Mouse (Mus musculus) cortical plate, adult 2 months (tissue): Measurements from ENCODE around the gene Slc4a1. TPM values are rescaled to one million over a fixed set of nuclear protein-coding genes. Genes with fewer than 3 reads are reported as not detected.

Source experiments
- H3K27ac ChIP-seq: fragments of 200-500 bp; 2 replicates; pipeline ENCODE4 v1.5.1; 2012; ENCODE audit warnings: low read length, control low read depth, inconsistent platforms; ENCODE audit not compliant: insufficient read depth
- H3K4me1 ChIP-seq: fragments of 200-500 bp; 2 replicates; pipeline ENCODE4 v1.6.1; 2011; ENCODE audit warnings: low read length; ENCODE audit not compliant: control insufficient read depth, insufficient read depth
- H3K4me3 ChIP-seq: fragments of 200-500 bp; 2 replicates; pipeline ENCODE4 v1.5.1; 2011; ENCODE audit warnings: mild to moderate bottlenecking, low read length, control low read depth; ENCODE audit not compliant: insufficient read depth
- CTCF ChIP-seq: fragments of 200-500 bp; IDR thresholded peaks from 2 replicates; pipeline ENCODE4 v1.5.1; 2011; ENCODE audit warnings: mild to moderate bottlenecking, control low read depth, low read length; ENCODE audit not compliant: insufficient read depth; ENCODE audit errors: extremely low read depth
- POLR2A ChIP-seq: fragments of 200-500 bp; IDR thresholded peaks from 2 replicates; pipeline ENCODE4 v1.6.1; 2011; ENCODE audit warnings: mild to moderate bottlenecking, low read length, control low read depth; ENCODE audit not compliant: insufficient read depth; ENCODE audit errors: extremely low read depth
- polyA plus RNA-seq: library from polyadenylated mRNA; depleted of rRNA; stranded (reverse); fragments of >200 nt; gene quantifications from 2 replicates; pipeline ENCODE4 v1.2.3, GENCODE M21; 2012

Slc4a1 gene
- polyA plus RNA-seq, 1 experiment, result 0.04 TPM

- Histone ChIP-seq H3K27ac (no peak overlapping the region), H3K4me3 (no peak overlapping the region)
- TF ChIP-seq CTCF (no peak), POLR2A (no peak)
Measured at GRCm38 (mm10) chr11:102353021-102353431, 13.0 kb downstream of the Slc4a1 start.

DNA sequence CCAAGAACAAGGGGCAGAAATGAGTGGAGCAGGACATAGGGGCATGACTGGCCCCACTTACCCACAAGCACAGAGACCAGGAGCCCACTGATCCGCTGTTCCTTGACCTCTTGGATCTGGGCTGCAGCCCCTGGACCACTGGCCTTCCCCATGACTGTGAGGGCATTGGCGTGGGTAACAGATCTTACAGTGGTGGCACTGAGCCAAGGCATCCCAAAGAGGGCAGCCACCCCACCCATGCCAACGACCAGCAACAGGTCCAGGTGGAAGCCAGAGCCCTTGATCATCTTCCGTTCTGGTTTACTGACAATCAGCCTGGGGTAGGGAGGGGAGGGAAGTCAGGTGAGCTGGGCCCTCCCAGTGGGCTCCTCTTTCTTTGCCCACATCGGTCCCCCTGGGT is 13.6 kb downstream of the Slc4a1 start:
- no peak overlapping the region for H3K4me3 ChIP-seq
- TF ChIP-seq CTCF, result no peak
- no peak for TF ChIP-seq POLR2A
- no peak overlapping the region for H3K27ac ChIP-seq
- no peaks in the 10 kb centered on the region for H3K4me1 ChIP-seq

More at GRCm38 (mm10) chr11:102353021-102353431, 13.0 kb downstream of the Slc4a1 start:
- no peaks in the 10 kb centered on the region for H3K4me1 ChIP-seq

DNA sequence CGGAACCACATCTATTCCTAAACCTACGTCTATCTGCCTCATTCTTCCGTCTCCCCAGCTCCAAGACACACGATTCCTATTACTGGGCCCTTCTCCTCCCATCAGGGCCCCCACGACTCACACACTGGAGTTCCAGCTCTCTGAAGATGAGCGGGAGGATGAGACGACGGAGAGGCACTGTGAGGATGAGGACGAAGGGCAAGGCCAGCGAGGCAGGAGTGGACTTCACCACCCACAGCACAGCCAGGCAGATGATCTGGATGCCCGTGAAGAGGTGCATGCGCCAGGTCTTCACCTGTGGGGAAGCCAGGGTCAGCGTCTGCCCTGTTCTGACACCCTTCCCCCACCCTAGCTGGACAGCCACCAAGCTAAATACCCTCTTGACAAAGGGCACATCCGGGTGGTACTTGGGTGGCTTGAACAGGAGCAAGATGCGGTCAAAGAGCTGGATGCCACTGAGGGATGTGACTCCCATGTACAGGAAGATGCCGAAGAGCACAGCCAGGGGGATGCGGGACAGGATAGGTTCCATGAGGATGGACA is 15.0 kb downstream of the Slc4a1 start:
- H3K4me3 ChIP-seq, result no peak overlapping the region
- H3K4me1 ChIP-seq, result no peaks in the 10 kb centered on the region
- H3K27ac ChIP-seq, result no peak overlapping the region
- no peak for TF ChIP-seq POLR2A
- no peak for TF ChIP-seq CTCF

DNA sequence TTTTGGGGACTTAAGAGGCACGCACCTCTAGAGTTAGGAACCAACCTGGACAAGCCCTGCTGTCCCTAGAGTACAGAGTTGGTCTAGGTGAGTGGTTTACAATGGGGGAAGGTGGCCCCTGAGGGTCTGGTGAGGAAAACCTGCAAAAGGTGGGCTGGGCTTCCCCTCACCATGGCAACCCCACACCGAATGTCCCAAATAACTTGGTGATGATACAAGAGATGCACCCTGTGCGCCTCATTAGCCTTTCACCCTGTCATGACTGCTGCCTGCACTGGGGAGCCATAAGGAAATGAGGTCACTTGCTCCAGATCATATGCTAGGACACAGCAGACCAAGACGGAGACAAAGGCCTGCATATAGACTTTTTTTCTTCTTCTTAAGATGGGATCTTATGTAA is 15.6 kb downstream of the Slc4a1 start:
- Histone ChIP-seq H3K4me3 (no peak overlapping the region), H3K27ac (no peak overlapping the region), H3K4me1 (no peaks in the 10 kb centered on the region)
- no peak for TF ChIP-seq POLR2A
- TF ChIP-seq CTCF, result no peak

- Histone ChIP-seq H3K4me1 (no peaks in the 10 kb centered on the region), H3K4me3 (no peak overlapping the region), H3K27ac (no peak overlapping the region)
- TF ChIP-seq POLR2A, result no peak
- TF ChIP-seq CTCF, result no peak
Measured at GRCm38 (mm10) chr11:102349189-102349954, 16.6 kb downstream of the Slc4a1 start.

- Histone ChIP-seq H3K4me3 (no peak overlapping the region), H3K27ac (no peak overlapping the region), H3K4me1 (no peaks in the 10 kb centered on the region)
- TF ChIP-seq CTCF (no peak), POLR2A (no peak)
Measured at GRCm38 (mm10) chr11:102348771-102349170, 17.2 kb downstream of the Slc4a1 start.

- H3K27ac ChIP-seq, result no peak overlapping the region
- TF ChIP-seq POLR2A (no peak), CTCF (no peak)
- H3K4me1 ChIP-seq, result no peaks in the 10 kb centered on the region
- H3K4me3 ChIP-seq, result no peak overlapping the region
Measured at GRCm38 (mm10) chr11:102348101-102348585, 17.9 kb downstream of the Slc4a1 start.

DNA sequence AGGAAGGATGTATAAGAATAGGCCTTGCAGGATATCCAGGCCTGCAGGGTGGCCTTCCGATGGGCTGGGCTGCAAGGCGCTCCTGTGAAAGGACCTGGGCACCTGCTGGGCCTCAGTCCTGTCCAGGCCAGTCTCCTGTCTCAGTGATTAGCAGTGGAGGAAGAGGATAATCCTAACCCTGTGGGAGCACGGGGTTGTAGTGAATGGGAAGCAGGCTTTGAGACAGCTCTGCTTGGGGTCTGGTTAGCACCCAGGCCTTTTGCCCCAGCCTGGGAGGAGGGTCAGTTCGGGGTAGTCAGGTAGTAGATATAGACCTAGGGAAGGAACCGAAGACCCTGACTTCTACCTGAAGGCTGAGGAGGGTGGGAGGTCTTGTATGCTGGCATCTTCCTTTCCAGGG is 18.3 kb downstream of the Slc4a1 start:
- H3K4me3 ChIP-seq, result no peak overlapping the region
- H3K4me1 ChIP-seq, result no peaks in the 10 kb centered on the region
- no peak overlapping the region for H3K27ac ChIP-seq
- TF ChIP-seq POLR2A (no peak), CTCF (no peak)

- Histone ChIP-seq H3K27ac (no peak overlapping the region), H3K4me3 (no peak overlapping the region), H3K4me1 (no peaks in the 10 kb centered on the region)
- TF ChIP-seq POLR2A, result no peak
Measured at GRCm38 (mm10) chr11:102346926-102347325, 19.1 kb downstream of the Slc4a1 start.

GRCm38 (mm10) chr11:102344458-102344857 is 21.5 kb downstream of the Slc4a1 start:
- TF ChIP-seq CTCF (no peak), POLR2A (no peak)
- Histone ChIP-seq H3K4me1 (no peaks in the 10 kb centered on the region), H3K27ac (no peak overlapping the region), H3K4me3 (no peak overlapping the region)

DNA sequence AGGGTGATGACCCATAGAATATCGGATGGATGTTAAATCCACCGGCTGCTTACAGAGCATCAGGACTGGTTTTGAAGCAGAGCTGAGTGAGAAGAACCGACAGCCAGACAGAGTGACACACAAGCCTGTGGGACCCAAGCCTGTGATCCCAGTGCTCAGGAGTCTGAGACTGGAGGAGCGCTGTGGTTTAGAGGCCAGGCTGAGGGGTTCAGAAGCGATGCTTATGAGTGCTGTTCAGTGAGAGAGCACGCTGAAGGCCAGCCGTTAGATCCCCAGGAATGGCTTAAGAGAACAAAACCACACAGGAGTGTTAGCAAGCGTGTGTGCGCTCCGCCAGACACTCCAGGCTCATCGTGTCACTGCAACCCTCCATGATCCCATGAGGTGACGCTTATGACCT is 23.3 kb downstream of the Slc4a1 start:
- TF ChIP-seq POLR2A, result no peak
- no peak for TF ChIP-seq CTCF
- no peaks in the 10 kb centered on the region for H3K4me1 ChIP-seq
- H3K4me3 ChIP-seq, result no peak overlapping the region
- H3K27ac ChIP-seq, result no peak overlapping the region
